Mouse (Mus musculus) T-helper 1 cell (primary cell): Measurements from ENCODE around the gene Mtx1.

ENCODE experiments used
- in situ Hi-C: fragments of 300-600 bp; cut with MboI, MseI; formaldehyde crosslinking; loops from one replicate; pipeline ENCODE4 v1.15.1; 2025; ENCODE audit warnings: high pct_unique_total_duplicates

Mtx1 gene

GRCm38 (mm10) chr3:89226900-89227299 is at the start of gene Mtx1:
TSS of gene Mtx1 (minus strand) at chr3:89227088.
- in situ Hi-C loops: no loop called here

DNA sequence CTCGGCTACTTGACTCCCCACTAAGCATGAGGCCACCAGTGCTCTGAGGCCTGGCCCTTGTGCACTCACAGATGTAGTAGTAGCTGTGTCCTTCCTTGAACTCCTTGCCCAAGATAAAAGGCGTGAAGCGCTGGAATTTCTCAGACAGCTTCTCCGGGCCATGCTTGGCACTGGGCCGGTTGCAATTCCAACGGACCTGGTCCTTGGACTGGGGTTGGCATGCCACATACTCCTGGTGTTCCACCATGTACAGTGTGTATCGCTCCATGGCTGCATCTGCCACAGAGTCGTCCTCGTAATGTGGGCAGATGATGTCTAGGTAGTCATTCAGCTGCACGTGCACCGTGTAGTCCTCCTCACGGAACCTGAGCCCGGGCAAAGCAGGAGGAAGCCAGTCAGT is 49.2 kb upstream of the Mtx1 start:
- in situ Hi-C loops: no loop called here

DNA sequence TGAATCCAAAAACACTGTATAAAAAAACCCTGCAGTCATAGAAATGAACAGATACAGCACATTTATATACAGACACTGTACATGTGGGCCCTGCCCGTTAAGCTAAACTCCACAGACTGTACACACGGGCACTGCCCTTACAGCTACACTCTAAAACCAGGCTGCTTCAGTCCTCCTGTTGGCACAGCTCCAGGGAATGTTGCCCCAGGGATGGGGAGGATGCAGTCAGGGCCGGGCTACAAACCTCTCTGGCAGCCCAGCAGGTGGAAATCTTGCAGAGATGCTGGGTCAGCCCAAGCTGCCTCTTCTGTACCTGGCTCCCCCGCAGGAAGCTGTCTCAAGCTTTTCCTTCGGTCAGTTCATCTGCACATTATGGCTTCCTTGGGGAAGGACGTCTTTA is 44.9 kb upstream of the Mtx1 start:
- in situ Hi-C loops: no loop called here

GRCm38 (mm10) chr3:89270891-89271290 is 44.0 kb upstream of the Mtx1 start:
- in situ Hi-C loops: no loop called here

GRCm38 (mm10) chr3:89270051-89270755 is 43.3 kb upstream of the Mtx1 start, which contains the start of gene Slc50a1:
TSS of gene Slc50a1 (minus strand) at chr3:89270570.
- in situ Hi-C loops: no loop called here

GRCm38 (mm10) chr3:89268916-89269315 is 42.0 kb upstream of the Mtx1 start:
- in situ Hi-C loops: no loop called here

DNA sequence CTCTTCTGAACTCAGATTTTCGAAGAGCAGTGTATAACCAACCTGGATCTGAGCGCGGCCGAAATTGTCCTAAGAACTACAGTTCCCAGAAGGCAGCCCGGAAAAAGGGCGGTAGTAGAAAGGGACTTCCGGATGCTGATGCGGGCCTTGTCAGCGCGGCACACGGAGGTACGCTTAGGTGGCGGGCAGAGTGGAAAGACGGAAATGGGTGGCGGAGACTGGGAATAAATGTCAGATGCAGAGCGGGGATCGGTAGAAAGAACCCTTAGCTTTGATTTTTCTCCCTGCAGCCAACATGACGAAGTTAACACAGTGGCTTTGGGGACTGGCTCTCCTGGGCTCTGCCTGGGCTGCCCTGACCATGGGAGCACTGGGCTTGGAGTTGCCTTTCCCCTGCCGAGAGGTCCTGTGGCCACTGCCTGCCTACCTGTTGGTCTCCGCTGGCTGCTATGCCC is 39.6 kb upstream of the Mtx1 start:
- in situ Hi-C loops: no loop called here

DNA sequence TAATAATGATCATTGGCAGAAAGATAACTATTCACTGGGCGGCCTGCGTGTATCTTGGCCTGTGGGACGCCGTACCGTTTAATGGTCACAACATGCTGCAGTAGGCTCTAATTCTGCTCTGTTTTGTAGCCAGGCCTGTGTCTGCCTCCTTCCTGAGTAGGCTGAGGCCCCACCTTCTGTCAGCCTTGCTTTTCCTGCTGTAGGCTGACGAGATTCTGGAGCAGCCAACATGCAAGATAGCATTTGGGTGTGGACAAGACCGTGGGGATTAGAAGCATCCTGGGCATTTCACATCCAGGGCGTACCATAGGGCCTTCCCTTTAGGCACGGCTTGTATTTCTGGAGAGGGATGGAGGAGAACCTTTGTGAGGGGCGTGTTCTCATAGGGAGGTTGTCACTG is 35.5 kb upstream of the Mtx1 start:
- in situ Hi-C loops: no loop called here

DNA sequence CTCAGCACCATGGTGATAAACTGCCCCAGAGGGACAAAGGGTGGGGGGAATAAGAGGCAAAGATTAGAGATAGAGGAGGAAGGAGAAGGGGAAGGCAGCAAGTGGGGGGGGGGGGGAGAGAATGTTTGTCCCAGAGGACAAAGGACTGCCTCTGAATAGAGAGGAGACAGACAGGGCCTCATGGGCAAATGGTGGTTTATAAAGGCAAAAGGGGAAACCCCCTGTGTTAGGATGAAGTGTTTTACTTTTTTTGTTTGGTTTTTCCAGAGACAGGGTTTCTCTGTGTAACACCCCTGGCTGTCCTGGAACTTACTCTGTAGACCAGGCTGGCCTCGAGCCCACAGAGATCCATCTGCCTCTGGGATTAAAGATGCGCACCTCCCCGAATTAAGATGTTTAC is 33.3 kb upstream of the Mtx1 start:
- in situ Hi-C loops: no loop called here

DNA sequence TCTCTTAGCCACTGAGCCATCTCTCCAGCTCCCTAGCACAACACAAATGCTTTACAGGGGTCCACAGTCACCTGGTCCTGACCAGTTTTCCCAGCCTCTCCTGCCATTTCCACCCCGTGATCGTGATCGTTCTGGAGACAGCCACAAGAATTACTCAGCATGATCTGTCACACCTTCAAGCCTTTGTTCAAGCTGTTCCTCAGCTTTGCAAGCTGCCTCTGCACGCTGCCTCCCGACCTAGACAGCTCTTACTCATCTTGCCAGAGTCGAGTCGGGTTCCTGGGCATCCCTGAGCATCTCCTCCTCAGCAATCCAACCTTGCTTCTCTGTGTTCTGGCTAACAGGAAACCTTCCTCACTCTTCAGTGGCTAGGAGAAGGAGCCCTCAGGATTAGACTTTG is 32.2 kb upstream of the Mtx1 start, which contains the start of gene Dpm3:
TSS of gene Dpm3 (plus strand) at position 283 of the 400 bp plus-strand sequence.
- in situ Hi-C loops: no loop called here

DNA sequence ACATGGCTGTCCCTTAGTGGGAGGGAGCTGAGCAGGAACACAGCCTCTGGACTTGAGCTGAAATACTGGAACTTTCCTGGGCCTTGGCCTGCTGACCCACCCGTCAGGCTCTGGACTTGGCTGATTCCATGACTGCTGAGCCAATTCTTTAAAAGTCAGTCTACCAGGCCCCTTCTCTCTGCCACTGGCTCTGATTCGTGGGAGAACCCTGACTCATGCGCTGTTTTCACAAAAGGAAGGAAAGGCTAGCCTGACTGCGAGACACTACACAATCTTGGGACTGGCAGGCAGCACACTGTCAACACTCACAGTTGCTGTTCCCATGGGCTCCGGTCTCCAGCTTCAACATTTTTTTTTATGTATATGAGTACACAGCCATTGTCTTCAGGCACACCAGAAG is 29.3 kb upstream of the Mtx1 start:
- in situ Hi-C loops: no loop called here

DNA sequence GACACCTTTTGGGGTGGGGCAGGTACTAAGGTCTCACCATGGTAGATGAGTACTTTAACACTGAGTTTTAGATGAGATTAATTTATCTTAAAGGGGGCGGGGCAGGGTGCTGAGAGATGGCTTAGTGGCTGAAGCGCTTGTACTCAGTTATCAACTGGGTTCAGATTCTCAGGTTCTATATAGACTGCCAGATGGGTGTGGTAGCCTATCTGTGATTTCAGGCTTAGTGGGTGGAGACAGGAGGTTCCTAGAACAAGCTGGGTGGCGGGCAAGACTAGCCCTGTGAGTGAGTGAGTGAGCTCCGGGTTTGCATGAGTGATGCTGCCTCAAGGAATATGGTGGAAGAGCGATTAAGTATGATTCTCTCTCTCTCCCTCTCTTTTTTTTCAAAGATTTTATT is 28.1 kb upstream of the Mtx1 start:
- in situ Hi-C loops: no loop called here

DNA sequence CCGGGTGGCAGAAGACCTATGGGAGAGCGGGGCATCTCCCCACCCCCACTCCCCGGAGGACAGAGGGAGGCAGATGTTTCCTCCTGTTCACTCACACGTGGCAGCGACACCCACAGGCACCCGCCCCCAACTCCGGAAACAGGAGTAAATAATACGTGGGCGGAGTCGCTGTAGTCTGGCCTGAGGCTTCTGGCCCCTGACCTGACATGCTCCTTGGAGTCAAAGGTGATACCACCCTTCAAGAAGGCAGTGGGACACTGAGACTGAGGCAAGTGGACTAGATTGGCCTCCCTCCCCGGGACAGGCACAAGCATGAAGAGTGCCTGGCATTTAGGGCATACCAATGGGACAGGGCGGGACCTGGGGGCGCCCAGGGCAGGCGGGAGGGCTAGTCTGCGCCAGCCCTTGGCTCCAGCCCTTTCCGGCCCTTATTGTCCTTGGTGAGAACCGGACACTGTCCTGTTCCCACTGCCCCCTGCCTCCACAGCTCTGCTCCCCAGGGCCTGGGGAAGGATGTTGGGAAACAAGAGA is 24.5 kb upstream of the Mtx1 start:
- in situ Hi-C loops: no loop called here

GRCm38 (mm10) chr3:89250435-89251040 is 23.6 kb upstream of the Mtx1 start:
- in situ Hi-C loops: no loop called here

- in situ Hi-C loops: loop anchor here (5.0 kb wide), 1 partner anchor 35 kb away; the partner anchor contains the start of gene Efna1
Observed at GRCm38 (mm10) chr3:89247466-89247865, 20.6 kb upstream of the Mtx1 start.

DNA sequence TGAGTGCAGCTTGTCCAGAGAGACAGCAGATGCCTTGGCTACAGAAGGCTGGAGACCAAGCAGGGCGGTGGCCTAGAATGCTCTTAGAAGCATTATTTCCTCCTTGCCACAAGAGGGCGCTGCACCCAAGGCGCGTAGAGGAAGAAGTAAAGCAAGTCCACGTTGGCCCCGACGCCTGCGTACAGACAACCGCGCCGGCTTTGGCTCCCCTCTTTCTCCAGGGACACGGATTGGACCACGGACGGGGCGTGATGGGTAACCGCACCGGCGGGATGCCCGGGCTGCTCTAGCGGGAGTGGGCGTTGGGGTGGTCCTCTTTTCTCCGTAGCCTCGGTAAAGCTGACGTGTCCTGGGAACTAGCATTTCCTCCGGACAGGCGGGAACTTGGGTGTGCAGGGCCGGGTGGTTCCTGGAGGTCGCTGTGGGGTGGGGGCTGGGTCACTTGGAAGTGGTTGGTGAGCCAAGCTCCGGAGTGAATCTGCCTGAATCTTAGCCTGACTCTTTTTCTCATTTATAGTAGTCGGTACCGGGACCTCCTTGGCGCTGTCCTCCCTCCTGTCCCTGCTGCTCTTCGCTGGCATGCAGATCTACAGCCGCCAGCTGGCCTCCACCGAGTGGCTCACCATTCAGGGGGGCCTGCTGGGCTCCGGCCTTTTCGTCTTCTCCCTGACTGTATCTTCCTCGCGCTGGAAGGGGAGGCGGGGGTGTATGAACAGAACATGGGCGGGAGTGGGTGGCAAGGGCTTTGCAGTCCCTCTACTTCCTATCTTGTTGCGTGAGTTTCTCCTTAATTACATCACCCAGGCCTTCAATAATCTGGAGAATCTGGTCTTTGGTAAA is 19.6 kb upstream of the Mtx1 start, which contains the start of gene Trim46:
TSS of gene Trim46 (minus strand) at position 49 of the 840 bp plus-strand sequence.
- in situ Hi-C loops: loop anchor here (5.0 kb wide), 1 partner anchor 36 kb away; the partner anchor contains the start of gene Efna1

DNA sequence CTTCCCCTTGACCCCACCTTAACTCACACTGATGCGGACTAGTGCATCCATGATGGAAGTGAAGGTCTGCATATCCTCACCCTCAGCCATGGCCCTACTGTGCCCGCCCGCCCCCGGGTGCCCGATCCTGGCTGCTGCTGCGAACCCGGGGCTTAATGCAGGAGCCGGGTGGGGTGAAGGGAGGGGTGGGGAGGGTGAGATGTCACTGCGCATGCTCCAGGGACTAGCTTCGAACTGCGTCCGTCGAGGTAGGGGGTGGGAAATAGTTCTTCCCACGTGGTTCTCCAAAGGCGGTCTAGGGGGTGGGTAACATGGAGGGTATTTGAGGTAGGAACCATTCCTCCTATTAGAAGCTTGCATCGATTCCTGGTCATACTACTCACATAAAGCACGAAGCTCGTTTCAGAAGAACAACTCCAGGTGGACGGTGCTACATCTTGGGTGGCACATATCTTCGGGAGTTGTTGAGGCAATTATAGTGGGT is 18.8 kb upstream of the Mtx1 start, which contains the start of gene Krtcap2:
TSS of gene Krtcap2 (plus strand) at position 279 of the 484 bp plus-strand sequence.
- in situ Hi-C loops: loop anchor here (5.0 kb wide), 1 partner anchor 37 kb away; the partner anchor contains the start of gene Efna1

- in situ Hi-C loops: loop anchor here (5.0 kb wide), 1 partner anchor 37 kb away; the partner anchor contains the start of gene Efna1
Observed at GRCm38 (mm10) chr3:89244982-89245687, 18.2 kb upstream of the Mtx1 start.

GRCm38 (mm10) chr3:89244158-89244981 is 17.5 kb upstream of the Mtx1 start:
- in situ Hi-C loops: no loop called here

GRCm38 (mm10) chr3:89243609-89244008 is 16.7 kb upstream of the Mtx1 start:
- in situ Hi-C loops: no loop called here
